Mouse (Mus musculus) adrenal gland, adult 18-20 months (tissue): ENCODE results near the gene Gsdmc4. TPM values are rescaled to one million over a fixed set of nuclear protein-coding genes. Genes with fewer than 3 reads are reported as not detected.
"Not testable (repeated sequence)": the region's sequence is repeated elsewhere in the genome, so short reads cannot be mapped to it uniquely, and the experiment has no call there.

Source experiments
- DNase-seq, 2 experiments: peaks; one replicate each; pipeline ENCODE4 v3.0.0; 2021 to 2022; ENCODE audit warnings: low spot score in 2 of 2
- long read RNA-seq, 2 experiments: library from polyadenylated mRNA; stranded (forward); transcript quantifications; one replicate each; pipeline ENCODE4 v2.0.0; 2021
- total RNA-seq, 2 experiments: library from RNA; stranded (reverse); gene quantifications; 1 replicate in 1 of 2; 2 replicates in 1 of 2; pipeline ENCODE4 v1.2.3; 2021

The Gsdmc4 gene
- not detected for total RNA-seq
- long read RNA-seq, experiment 1, result 0 reads
- long read RNA-seq, experiment 2, result 0 reads

DNA sequence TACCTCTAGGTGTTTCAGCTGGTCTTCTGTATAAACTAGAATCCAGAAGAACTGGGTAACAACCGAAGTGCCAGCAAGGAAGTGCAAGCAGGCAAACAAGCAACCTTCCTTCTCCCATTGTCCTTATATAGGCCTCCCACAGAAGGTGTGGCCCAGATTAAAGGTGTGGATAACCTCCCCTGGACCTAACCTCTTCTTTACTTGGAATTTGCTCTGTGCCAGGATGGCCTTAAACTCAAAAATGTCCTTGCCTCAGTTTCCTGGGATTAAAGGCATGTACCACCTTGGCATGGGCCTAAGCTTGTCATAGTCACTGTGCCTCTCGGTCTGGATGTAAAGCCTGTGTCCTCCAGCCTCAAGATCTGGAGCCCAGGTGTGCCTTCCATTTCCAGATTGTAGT lies at the start of gene Gsdmc4:
Gsdmc4 (minus strand) TSS at position 101 of the 400 bp plus-strand sequence.
- DNase-seq, result not testable (repeated sequence)

DNA sequence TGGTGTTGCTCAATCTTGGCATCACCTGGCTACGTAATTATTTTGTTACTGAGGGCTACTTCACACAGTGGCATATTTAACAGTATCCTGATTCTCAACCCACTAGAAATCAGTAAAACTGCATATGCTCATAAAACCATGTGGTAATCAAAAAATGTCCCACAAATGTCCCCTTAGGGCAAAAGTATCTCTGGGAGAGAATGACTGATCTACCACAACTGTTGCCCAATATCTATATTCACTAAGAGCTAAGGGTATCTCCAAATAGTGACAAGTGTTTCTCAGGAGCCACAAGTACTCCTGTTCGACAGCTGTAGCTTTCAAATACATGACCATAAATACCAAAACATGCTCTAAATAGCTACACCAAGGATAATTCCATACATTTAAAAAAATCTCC lies 48.4 kb upstream of the Gsdmc4 start:
- DNase-seq, result no peak

DNA sequence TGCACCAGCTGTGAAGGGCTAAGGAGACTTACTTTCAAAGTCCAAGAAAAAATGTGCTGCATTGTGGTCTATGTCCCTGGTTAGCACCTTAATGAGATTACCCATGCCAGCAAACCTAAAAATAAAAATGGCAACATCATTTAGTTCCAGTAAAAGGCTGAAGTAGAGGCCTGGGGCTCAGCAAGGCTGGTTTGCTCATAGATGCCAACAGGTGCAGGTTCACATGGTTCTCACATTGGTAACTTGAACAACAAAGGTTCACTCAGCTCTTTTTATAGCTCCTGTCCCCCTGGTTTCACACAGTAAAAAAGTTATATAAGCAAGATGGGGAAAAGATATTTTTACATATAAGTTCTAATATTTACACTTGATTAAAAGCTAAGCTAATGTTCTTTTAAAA lies 45.5 kb upstream of the Gsdmc4 start:
- no peak for DNase-seq

DNA sequence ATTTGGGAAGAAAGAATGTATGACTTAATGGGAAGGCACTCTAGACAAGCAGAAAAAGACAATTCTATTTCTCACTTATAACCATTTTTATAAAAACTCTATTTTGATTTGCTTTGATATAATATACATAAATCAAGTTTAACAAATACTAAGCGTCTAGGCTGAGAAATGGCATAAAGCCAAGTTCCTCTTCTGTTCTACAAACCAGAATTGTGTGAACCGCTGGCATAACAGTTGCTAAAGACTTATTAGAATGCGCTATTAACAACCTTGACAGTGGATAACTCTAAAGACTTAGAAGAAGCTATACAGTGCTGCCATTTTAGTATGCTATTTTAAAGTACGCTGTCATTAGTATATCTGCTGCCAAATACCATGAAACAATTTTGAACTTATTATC lies 41.2 kb upstream of the Gsdmc4 start:
- DNase-seq, result no peak

DNA sequence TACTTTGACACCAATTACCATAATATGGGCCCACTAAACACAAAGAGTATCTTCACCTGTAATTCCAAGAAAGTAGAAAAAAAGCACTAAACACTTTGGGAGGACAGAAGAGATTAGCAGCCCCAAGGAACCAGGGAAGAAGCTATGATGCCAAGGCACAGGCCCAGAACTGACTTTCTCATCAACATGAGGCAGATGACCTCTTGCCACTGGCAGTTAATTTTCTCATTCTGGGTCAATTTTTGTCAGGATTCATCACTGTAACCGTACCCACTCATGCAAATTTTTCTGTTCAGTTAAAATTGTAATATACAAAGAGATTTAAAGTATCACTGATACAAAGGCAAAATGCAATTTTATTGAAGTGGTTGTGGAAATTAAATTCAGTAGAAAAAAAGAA lies 29.1 kb upstream of the Gsdmc4 start:
- DNase-seq, result no peak

DNA sequence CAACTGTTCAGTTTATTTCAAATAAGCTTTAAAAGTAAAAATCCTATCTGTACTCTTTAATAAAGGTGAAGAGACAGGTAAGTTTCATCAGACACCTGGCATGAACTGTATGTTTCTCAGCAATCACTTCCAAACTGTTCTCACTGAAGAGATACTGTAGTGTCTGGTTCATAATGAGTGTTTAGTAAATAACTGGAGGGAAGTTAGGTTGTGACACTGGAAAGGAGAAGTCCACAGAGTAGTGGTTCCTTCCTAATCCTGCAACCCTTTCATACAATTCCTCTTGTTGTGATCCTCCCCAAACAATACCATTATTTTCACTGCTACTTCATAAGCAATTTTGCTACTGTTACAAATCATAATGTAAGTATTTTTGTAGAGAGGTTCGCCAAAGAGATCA lies 20.6 kb upstream of the Gsdmc4 start:
- no peak for DNase-seq

DNA sequence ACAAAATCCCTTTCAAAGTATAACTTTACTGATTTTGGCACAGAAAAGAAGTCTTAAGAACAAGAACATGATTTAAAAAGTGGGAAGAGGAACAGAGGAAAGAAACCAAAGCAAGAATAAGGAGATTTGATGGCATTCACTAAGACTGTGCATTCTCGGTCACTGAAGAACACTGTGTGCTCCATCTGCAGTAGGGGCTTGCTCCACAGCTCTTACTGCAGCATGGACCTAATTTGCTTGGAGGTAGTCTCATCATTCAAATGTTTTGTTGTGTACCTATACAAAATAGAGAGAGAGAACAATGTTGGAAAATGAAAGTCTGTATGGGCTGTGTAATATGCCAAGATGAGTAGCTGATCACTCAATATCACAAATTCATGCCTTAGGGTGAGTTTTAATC lies 19.3 kb upstream of the Gsdmc4 start:
- DNase-seq, result no peak

DNA sequence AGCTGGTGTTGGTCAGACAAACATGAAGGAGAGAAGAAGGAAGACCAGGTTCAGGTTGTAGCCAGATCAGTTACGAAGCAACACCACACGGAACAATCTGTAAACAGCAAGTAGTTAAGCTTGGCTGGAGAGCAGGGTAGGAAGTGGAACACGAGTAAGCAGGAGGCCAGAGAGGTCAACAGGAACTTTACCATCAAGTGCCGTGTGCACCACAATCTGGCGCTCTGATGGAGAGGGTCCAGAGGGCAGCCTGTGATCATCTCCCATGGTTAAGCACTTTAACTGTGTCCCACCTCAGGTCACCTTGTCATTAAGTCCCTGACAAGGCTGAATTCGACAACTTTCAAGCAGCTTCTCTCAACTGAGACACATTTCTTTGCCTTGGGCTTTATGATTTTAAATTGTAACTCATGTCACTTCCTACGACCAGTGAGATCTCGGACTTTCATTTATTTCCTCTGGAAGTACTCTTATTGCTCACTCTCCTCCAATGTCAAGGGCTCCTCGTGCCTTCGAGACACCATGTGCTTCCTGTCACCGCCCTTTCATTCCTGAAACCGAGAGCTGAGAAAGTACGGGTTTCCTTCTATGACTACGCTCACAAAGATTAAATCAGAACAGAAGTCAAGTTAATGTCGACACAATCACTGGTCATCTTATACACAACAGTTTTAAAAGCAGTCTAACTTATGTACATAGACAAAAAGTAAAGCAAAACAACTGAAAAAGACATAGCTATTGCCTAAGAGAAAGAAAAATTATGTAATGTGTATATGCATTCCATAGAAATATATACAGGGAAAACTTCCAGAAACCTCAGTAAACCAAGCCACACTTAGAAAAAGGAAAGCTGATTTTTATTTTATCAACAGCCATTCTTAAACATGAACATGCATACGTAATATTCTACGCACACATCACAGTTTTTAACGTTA lies 18.3 kb upstream of the Gsdmc4 start:
- DNase-seq, result no peak

DNA sequence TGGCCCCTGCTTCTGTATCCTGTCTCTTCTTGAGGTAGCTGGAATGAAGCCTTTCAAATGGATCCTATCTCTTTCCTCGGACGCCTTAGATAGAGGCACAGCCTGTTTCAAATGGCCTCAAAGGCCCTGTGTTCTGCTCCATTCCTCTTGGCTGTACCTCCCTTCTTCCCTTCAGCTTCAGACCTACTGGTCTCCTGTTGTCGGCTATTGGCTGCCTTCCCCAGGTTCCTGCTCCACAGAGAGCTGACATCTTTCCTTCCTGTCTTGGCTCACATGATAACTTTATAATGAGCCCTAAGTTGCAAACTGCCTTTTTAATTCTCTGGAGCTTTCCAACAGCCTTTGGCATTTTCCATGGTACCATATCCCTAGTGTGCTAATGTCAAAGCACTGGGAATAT lies 14.1 kb upstream of the Gsdmc4 start:
- no peak for DNase-seq

DNA sequence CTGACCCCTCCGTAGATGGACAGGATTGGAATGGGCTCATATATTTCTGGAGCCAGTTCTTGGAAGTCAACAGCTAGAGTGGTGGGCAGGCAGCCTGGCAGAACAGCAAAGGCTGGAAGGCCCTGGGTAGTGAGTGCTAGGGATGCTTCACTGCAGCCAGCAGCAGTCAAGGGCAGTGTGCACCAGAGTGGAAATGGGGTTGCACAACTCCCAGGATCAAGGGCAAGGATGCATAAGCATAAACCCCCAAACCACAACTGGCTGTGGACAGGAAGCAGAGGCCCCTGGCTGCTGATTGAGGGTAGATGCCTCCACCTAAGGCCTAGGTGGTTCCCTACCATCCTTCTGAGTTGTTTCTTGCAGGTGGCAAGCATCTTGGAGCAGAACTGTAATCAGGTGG lies 12.4 kb upstream of the Gsdmc4 start:
- DNase-seq, result no peak

DNA sequence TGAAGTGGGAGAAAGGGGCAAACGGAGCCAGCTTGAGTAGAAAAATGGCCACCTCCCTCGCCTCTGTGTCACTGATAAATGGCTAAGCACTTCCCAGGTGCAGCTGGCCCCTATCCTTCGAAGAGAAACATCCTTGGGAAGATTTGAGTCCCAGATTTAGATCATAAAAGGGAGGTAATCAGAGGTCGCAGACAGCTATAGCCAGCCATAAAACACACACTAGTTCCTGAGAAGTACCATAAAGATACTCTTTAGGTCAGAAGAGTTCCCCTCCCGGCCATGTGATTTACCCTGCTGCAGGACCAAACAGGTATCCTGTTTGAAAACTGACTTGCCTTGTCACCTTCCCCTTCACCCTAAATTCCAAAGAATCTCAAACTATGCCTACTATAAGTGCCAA lies 9.5 kb upstream of the Gsdmc4 start:
- DNase-seq, result not testable (repeated sequence)

DNA sequence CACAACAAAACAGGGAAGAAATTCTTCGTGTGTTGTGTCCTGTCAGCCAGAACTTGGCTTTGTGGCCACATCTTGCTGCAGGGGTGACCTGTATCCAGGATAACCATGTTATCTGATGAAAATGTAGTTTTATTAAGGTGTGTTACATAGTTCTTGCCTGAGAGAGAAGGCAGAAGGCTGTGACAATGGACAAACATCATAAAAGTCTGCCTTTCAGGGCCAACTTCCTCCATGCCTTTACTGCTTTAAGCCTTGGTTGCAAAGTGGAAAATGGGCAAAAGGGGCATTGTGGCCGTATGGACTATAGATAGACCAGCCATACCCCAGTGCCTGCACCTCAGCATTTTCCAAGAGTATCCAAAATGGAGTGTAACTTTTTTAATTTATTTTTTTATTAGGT lies 7.6 kb upstream of the Gsdmc4 start:
- DNase-seq, result not testable (repeated sequence)

DNA sequence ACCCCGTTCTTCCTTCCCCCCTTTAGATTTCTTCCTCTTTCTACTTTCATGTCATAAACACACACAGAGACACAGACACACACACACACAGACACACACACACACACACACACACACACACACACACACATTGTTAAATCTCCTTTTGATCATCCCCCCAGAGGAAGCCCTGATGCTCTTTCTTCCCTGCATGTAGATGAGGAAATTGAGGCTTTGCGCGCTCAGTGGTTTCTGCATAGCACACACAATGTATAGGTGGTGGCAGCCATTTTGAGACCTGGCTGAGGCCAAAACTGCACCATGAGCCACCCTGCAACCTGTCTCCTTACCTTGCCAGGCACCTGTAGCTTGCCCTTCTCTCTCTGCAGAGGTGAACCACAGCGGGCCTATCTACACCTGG lies 4.5 kb upstream of the Gsdmc4 start:
- not testable (repeated sequence) for DNase-seq

DNA sequence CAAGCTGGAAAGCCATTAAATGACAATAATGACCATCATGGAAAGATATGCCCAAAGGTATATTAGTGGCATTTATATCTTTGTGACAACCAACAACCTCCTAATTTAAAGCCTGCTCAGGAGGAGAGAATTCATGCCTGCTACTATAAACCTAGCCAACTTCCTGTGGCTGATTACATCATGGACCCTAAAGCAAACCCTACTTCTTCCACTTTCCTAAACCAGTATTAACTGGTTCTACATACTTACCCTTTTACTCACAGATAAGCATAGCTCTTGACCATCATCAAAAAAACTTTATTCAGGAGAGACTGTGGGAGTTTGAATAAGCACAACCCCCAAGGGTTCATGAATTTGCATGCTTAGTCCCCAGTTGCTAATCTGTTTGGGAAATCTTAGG lies 2.2 kb downstream of the Gsdmc4 start:
- not testable (repeated sequence) for DNase-seq

DNA sequence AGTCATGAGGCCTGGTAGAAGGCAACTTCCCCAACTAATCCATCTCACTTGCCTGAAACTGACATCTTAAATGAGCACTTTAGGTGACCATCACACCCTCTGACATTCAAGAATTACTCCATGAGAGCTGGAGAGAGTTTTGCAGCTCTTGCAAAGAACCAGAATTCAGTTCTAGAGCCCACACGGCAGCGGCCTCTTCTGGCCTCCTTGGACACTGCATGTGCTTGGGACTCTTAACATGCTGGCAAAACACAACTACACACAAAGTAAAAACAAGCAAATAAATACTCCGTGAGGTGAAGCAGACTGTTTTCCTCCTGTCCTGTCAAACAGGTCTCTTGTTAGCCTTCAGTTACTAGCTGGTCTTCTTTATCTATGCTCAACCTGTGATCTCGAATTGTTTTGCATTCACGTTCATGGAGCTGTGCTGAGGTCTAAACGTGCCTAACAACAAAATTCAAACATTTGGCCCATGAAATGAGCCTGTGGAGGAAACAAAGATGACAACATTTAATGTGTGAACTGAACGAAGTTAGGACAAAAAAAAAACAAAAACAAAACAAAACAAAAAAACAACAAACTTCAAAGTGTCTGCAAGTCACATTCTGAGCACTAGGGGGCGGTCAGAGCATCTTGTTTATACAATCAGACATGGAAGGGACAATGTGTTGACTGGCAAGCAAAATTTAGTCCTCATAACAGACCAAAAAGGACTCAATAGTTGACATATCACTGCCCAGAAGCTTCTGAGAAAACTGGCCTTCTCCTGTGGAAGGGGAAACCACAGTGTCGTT lies 16.3 kb downstream of the Gsdmc4 start:
- DNase-seq, result peak; percentile 6 to 24

DNA sequence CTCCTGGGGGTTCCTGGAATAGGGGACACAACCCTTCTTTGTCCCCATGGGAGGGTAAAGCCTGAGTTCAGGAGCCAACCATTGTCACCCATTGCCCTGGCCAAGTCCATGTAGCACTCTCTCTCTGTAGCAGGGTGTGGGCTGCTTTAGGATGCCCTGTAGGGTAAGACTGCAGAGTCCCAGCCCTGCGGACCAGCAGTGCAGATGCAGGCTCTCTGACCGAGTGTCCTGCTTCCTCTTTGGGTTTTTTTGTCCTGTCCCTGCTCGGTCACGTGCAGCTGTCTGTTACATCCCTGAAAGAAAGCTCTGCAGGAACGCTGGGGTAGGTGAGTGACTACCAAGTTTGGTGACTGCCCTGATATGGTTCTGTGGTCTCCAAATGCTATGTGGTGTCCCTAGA lies 23.7 kb downstream of the Gsdmc4 start:
- DNase-seq, result not testable (repeated sequence)

DNA sequence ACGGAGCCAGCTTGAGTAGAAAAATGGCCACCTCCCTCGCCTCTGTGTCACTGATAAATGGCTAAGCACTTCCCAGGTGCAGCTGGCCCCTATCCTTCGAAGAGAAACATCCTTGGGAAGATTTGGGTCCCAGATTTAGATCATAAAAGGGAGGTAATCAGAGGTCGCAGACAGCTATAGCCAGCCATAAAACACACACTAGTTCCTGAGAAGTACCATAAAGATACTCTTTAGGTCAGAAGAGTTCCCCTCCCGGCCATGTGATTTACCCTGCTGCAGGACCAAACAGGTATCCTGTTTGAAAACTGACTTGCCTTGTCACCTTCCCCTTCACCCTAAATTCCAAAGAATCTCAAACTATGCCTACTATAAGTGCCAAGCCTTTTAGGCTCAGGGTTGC lies 24.1 kb downstream of the Gsdmc4 start:
- DNase-seq, result not testable (repeated sequence)

DNA sequence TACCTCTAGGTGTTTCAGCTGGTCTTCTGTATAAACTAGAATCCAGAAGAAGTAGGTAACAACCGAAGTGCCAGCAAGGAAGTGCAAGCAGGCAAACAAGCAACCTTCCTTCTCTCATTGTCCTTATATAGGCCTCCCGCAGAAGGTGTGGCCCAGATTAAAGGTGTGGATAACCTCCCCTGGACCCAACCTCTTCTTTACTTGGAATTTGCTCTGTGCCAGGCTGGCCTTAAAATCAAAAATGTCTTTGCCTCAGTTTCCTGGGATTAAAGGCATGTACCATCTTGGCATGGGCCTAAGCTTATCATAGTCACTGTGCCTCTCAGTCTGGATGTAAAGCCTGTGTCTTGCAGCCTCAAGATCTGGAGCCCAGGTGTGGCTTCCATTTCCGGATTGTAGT lies 33.6 kb downstream of the Gsdmc4 start, which contains the start of gene Gsdmc3:
Gsdmc3 (minus strand) TSS at position 101 of the 400 bp plus-strand sequence.
- DNase-seq, result not testable (repeated sequence)

DNA sequence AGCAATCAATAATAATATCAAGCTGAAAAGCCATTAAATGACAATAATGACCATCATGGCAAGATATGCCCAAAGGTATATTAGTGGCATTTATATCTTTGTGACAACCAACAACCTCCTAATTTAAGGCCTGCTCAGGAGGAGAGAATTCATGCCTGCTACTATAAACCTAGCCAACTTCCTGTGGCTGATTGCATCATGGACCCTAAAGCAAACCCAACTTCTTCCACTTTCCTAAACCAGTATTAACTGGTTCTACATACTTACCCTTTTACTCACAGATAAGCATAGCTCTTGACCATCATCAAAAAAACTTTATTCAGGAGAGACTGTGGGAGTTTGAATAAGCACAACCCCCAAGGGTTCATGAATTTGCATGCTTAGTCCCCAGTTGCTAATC lies 35.9 kb downstream of the Gsdmc4 start:
- not testable (repeated sequence) for DNase-seq

DNA sequence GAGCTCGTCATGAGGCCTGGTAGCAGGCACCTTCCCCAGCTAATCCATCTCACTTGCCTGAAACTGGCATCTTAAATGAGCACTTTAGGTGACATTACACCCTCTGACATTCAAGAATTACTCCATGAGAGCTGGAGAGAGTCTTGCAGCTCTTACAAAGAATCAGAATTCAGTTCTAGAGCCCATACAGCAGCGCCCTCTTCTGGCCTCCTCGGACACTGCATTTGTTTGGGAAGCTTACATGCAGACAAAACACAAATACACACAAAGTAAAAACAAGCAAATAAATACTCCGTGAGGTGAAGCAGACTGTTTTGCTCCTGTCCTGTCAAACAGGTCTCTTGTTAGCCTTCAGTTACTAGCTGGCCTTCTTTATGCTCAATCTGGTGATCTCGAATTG lies 50.1 kb downstream of the Gsdmc4 start:
- not testable (repeated sequence) for DNase-seq
